Mouse (Mus musculus): ENCODE data around the gene Gm49395.

The Gm49395 gene

DNA sequence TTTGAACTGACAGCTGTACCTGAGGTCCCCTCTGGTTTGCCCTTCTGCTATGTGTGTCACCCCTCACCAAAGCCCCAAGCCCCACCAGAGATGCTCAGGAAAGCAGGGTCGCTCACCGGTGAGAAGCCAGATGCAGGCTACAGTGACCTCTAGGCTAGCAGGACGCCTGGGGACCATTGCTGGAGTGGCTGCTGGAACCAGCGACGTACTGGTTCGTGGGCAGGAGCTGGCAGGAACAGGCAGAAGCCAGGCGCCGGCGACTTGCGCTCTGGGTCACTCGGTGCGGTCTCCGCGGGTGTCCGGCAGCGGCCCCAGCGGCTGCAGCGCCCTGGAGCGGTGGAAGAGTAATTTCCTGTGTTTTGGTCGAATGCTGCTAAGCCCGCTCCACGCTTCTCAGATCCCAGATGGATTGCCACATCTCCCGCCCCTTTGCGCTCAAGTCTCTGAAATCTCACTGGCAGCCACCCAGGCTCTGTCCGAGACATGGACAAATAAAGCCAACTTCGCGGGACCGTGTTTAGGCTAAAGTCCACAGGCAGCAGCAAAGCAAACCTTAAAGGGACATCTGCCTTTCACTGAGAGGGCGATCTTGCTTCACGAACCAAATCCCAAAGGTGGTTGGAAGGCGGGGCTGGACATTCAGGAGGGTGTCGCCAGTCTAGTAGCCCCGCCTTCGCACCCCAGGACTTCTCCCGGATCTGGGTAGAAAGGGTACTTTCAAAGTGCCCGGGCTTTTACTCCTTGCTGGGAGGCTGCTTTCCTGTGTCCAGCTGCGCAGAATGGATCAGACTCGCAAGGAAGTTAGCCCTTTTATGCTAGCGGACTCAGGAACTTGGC lies at the start of gene Gm49395, which contains the start of gene Itga1:
Gene Gm49395, minus strand, starts transcription at position 567 of the 837 bp plus-strand sequence.
Gene Itga1, minus strand, starts transcription at position 610 of the 837 bp plus-strand sequence.
- DNase-seq (ENCODE audit: extremely low spot score, low spot score): peak; percentile 73

DNA sequence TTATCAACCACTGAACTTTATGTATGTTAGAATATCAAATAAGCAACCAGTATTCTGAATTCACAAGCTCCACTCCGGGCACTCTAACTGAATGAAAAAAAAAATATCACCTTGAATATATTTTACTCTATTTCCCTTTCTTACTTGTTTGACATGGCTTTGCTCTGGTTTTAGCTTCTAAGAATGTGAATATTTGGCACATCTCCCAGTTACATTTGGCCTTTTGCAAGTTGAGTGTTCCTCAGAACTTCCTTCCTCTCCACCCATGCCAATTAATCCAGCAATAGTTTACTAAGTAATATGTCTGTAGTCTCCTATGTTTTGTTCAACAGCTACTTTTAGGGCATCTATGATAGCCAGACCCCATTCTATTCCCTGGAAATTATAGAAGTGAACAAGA lies 48.9 kb upstream of the Gm49395 start:
- no peak for DNase-seq (ENCODE audit: extremely low spot score, low spot score)

DNA sequence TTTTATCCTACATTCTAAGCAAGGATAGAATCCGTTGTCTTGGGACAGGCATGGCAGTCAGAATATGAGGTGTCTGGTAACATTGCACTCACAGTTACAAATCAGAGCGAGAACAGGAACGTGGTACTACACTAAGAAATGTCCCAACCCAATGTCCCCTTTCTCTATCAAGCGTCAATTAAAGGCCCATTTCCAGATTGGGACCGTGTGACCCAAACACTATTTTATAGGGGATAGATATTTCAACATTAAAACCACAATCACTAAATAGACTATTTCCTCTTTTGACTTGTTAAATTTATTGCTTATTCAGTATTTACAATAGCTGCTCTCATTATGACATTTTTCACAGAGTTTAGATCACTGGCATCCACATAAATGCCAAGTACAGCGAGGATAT lies 48.1 kb upstream of the Gm49395 start:
- DNase-seq (ENCODE audit: extremely low spot score, low spot score): no peak

DNA sequence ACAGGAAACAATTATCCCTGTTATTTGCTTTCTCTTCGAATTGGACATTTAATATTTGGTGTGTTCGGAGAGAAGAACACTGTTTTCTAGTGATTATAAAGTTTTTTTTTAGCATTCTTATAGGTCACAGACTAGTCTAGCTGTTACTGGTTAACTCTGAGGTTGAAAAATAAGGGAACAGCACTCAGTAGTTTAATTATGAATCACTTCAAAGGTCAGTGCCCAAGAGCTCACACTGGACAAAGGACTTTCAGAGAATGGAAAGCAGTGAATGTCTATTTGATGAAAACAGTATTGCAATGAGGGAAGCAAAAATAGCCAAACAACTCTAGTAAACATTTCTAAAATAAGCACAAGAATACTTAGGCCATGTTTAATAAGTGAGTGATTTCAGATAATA lies 41.9 kb upstream of the Gm49395 start:
- DNase-seq (ENCODE audit: extremely low spot score, low spot score): no peak

DNA sequence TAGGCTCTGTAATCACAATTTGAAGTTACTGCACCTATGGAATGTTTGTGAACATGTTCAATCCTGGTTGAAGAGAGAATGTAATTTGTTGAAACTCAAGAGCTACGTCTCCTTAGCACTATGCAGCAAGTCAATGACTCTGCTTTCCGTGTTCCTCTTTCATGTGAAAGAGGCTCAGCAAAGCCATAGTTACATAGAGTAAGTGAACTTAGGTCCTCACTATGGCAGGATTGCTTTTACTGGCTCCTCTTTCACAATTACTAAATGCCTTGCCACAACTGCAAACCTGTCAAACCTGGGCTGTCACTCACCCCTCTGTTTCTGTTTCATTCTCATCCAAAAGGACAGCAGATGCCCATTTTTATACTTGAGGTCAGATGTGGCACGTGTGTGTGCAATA lies 40.3 kb upstream of the Gm49395 start:
- DNase-seq (ENCODE audit: extremely low spot score, low spot score): no peak

DNA sequence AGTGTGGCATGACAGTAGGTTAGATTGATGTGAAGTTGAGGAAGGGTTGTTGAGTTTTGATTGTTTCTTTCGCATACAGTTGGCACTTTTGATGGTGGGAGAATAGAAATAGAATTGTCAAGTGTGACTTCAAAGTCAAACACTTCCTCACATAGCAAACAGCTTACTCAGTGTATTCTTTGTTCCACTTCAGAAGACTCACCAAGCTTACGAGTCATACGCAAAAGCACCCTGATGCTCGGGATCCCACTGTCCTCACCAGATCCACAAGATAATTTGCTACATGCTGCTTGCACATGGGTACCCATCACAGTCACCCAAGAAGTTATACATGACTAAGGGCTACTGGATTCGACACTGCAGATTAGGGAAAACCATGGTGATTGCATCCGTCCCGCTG lies 36.8 kb upstream of the Gm49395 start:
- no peak for DNase-seq (ENCODE audit: extremely low spot score, low spot score)

DNA sequence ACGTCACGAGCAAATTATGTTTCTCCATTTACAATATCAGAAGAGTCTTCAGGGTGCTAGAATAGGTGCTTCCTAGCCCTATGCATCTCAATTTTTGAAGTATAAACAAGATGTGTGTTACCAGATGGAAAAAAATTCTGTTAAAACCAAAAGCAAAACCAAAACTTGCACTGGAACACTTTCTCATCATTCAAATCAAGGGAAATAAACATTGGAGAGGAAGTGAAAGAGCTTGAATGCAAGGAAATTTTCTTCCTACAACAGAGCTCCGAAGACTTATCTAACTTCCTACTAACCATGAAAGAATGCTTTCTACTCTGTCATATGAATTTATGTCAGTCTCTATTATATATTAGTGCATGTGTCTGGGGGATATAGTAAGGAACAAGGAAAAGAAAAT lies 35.0 kb upstream of the Gm49395 start:
- DNase-seq (ENCODE audit: extremely low spot score, low spot score): no peak

DNA sequence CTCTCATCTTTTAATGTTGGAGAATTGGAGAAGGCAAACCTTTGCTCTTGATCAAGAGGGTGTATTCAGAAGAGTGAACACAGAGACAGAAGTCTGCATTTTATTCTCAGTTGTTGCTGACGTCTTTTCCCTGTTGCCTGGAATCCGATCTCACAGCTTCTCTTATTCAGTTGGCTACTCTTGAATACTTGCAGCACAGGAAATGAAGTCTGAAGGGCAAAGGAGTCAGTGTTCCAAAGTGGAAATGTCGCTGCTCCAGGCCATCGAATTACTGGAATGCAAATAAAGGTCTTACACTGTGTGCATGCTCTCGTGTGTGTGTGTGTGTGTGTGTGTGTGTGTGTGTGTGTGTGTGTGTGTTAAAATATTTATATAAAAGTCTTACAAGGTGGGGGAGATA lies 30.7 kb upstream of the Gm49395 start:
- no peak for DNase-seq (ENCODE audit: extremely low spot score, low spot score)

DNA sequence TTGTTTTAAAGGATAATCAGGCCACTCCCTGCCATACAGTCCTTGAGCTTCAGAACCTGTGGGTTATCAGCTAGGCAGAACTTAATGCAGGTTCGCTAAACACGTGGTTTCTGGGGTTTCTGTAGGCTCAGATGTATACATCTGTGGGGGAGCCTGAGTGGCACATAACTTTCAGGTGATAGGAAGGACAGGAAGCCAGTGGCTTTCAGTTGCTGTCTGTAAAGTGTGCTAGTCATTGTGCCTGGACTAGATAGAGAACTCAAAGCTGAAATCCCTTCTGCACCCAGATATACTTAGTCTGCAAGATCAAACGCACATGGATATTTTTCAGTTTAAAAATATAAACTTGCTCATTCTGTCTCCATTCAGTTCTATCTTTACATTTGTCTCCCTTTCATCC lies 29.7 kb upstream of the Gm49395 start:
- no peak for DNase-seq (ENCODE audit: extremely low spot score, low spot score)

DNA sequence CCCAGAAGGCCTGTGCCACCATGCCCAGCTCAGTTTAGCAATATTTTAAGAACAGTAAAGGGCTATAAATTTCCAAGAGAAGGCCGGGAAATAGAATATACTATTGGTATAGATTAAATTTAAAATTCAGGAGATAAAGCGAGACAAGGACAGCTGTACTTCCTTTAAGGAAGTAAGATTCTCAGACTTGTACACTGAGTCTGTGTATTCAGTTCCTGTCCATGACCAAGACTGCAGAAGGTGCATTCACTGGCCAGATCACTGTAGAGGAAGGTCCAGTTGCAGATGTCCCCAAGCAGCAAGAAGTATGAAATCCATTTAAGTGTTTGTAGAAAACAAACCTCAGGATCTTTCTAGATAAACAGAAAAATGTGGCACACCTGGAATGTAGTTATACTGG lies 28.3 kb upstream of the Gm49395 start:
- DNase-seq (ENCODE audit: extremely low spot score, low spot score): no peak

DNA sequence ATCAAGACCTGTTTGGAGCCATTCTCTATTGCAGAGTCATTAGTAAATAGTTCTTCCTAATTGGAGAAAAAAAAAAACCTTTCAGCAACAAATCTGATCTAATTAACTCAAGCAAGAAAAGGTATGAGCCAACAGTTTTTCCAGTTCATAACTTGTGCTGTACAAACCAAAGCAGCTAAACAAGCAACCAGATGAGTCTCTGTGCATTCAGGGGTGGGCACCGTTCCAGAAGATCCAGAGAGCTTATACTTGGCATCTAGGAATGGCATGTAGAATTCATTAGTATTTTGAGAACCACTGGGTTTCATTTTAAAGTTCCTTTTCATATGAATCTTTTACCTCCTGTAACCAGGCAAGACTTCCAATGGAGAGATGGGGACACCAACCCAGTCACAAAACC lies 26.1 kb upstream of the Gm49395 start:
- no peak for DNase-seq (ENCODE audit: extremely low spot score, low spot score)

DNA sequence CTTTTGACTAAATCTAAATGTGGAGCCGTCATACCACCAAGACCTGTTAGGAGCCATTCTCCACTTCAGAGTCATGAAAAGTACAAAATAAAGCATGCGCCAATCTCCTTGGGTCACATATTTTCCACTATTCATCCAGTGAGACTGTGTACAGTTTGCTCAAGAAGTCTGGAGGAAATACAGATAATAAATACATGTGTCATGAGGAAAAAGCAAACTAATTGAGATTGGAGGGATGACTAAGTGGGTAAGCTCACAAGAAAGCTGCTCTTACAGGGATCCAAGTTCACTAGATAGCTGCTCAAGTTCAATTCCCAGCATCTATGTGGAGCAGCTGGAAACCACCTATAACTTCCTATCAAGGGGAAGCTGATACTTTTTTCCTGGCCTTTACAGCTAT lies 24.8 kb upstream of the Gm49395 start:
- no peak for DNase-seq (ENCODE audit: extremely low spot score, low spot score)

DNA sequence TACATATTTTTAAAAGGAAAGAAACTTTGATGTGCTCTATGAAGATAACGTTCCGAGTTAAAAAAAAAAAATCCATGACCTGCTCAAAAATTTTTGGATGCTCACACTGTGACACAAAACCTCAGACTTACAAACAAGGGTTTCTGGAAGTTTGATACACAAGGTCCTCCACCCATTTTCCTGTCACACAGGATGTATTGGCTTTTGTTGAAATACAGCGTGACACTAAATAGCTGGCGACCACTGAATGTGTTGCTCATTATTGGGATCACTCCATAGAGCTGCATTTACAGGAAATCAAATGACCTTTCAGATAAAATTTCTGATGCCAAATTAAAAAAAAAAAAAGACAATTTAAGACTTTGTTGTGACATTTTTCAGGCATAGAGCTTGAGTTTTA lies 23.4 kb upstream of the Gm49395 start:
- DNase-seq (ENCODE audit: extremely low spot score, low spot score): no peak

DNA sequence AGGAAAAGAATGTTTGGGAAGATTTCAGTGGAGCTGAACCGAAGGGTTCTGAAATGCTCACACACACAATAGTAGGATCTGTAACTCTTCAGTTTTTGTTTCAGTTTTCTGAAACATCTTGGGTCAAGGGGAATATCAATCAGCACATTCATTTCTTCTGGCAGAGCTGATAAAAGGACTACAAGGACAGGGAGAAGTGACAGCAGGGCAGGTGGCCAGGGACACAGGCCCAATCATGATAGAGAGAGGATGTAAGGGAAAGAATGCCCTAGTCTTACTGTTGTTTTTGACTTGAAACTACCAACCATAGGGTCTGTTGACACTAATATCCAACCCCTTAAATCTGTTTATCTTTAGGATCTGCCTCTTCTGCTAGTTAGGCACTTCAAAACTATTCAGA lies 22.8 kb upstream of the Gm49395 start:
- no peak for DNase-seq (ENCODE audit: extremely low spot score, low spot score)

DNA sequence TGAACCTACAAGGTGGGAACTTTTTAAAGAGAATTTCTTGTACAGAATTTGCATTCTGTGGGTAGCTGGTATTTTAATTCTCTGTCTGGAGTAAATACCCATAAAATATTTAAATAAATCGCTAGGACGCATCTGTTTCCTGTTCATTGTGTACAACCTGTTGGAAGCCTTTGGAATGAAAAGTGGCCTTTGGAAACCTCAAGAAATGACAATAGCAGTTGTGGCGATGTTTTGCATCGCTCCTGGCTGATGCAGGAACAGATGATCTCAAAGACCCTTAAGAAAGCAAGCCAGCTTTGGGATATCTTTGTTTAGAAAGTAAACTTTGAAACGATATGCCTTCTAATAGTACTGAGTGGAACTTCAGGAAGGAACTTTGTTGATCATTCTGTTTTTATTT lies 17.0 kb upstream of the Gm49395 start:
- DNase-seq (ENCODE audit: extremely low spot score, low spot score): no peak

DNA sequence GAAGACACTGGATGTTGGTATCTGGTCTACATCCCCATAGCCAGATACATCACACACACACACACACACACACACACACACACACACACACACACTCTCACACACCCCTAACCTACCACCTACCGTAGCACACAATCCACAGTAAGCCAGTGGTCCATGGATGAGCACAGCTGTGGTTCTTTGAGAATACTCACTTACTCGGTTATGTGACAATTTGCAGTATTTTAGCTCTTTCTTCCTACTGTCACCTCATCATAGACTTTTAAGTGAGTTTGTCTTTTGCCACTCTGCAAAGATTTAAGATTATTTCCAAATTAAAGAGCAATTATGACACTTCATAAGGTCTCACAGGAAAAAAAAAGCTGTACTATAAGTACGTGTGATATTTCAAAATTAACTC lies 16.5 kb upstream of the Gm49395 start:
- DNase-seq (ENCODE audit: extremely low spot score, low spot score): no peak

DNA sequence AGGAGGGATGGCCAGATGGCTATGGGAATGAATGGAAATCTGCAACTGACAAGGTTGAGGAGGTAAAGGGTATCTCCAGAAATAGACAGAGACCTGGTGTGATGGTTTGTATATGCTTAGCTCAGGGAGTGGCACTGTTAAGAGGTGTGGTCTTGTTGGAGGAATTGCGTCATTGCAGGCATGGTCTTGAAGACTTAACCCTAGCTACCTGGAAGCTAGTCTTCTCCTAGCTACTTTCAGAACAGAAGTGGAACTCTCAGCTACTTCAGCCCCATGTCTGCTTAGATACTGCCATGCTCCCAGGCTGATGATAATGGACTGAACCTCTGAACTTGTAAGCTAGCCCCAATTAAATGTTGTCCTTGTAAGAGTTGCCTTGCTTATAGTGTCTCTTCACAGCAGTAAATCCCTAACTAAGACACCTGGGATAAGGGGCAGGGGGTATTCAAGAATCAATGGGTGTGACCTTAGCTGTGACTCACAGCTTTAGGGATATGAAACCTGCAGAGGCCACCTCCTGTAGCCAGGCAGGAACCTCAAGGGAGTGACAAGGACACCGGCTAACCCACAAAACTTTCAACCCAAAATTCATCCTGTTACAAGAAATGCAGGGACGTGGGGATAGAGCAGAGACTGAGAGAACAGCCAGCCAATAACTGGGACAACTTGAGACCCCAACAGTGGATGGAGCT lies 15.4 kb upstream of the Gm49395 start:
- no peak for DNase-seq (ENCODE audit: extremely low spot score, low spot score)

DNA sequence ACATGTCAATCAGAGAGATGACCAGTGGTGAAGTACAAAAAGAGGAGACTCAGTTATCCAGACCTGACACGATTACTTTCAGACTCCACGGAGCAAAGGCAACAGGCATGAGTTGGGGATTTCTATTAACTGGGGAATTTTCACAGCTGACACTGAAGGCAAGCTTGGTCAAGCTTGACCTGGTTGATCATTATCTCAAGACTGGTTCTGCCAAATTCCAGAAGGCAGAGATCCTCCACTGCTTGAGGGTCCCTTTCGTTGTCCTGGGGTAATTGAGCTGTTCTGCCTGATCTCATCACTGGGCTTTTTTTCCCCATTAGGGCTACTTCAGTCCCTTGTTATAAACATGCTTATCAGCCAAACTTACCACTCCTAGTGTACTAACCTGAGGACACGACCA lies 7.9 kb upstream of the Gm49395 start:
- no peak for DNase-seq (ENCODE audit: extremely low spot score, low spot score)

DNA sequence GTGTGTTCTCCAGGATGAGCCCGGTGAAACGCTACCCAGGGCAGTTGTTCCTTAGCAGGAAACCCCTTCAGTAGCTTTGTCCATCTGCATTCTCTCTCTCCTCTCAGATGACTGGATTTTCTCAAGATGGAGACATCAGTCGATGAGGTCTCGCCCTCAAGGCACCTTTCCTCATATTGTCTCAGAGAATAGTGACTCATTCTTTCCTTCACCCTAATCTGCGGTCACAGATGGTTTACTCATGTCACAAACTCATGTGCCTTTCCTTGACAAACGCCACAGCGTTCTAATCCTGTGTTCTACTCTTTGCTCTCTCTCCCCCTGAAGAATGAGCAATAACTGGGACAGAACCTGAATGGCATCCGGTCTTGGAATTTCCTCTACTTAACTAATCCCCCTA lies 5.7 kb upstream of the Gm49395 start:
- no peak for DNase-seq (ENCODE audit: extremely low spot score, low spot score)

DNA sequence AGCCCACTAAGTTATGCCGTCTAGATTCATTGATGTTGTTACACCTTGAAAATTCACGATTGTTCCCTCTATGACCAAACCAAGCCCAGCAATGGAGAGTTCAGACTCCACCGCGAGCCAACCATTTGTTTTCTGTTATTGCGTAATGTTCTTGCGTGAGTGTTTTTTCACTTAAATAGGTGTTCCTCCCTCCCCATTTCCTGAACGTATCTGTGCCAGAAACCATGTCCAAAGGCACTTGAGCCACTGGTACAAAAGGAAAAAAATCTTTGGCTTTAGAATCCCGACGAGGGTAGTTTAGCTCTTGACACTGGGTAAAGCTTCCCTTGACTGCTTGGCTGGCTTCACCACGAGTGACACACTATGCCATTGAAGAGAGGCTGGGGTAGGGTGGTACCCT lies 4.5 kb upstream of the Gm49395 start:
- DNase-seq (ENCODE audit: extremely low spot score, low spot score): no peak

DNA sequence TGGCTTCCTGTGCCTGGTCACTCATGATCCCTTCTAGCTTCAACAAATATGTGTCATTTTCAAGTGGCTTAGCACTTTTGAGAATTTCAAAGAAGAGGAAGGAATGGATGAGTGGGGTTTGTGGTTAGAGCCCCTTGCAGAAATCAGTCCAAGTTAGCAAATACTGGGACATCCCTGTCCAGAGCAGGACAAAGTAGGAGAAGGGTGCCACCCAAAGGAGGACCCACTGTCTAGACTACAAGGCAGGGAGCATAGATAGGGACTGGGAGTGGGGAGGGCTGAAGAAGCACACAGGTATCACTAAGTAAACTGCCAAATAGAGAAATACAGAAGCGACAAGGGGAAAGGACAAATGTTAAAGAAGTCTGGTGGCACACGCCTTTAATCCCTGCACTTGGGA lies 1.0 kb upstream of the Gm49395 start:
- no peak for DNase-seq (ENCODE audit: extremely low spot score, low spot score)

DNA sequence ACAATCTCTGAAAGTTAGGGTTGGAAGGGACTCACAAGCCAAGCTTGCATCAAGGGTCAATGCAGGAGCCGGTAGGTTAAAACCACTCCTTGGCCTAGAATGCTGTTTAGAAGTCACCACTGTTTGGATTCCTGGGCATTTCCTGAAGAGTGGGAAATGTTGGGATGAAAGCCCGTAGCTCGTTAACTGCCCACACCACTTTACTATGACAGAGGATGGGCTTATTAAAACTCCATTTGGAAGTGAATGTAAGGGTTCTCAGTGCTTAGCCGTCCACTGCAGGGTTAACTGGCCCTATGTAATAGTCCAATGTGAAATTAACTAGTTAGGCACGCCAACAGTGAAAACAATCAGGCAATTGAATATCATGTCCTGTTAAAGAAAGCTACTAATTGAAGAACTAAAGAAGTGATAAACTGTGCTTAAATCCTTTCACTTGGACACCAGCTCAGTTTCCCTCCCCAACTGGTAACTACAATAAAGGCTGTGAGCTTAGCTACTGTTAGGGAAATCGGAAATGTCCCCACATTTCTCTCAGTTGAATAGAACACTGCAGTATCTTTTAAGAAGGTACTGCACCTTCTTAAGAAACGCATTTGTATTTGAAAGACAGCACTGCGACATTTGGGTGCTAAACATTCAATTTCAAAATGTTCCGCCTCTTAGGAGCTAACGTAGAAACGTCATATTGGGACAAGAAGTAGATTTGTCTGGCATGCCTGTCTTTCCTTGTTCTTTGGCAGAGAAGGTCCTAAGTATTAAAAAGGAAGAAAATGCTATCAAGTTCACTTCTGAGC lies 1.1 kb downstream of the Gm49395 start:
- no peak for DNase-seq (ENCODE audit: extremely low spot score, low spot score)
